Mouse (Mus musculus): ENCODE results near the gene Zfyve1.
A peak's percentile ranks its signal among the peaks of the same experiment; 100 is the strongest.

Zfyve1 gene

DNA sequence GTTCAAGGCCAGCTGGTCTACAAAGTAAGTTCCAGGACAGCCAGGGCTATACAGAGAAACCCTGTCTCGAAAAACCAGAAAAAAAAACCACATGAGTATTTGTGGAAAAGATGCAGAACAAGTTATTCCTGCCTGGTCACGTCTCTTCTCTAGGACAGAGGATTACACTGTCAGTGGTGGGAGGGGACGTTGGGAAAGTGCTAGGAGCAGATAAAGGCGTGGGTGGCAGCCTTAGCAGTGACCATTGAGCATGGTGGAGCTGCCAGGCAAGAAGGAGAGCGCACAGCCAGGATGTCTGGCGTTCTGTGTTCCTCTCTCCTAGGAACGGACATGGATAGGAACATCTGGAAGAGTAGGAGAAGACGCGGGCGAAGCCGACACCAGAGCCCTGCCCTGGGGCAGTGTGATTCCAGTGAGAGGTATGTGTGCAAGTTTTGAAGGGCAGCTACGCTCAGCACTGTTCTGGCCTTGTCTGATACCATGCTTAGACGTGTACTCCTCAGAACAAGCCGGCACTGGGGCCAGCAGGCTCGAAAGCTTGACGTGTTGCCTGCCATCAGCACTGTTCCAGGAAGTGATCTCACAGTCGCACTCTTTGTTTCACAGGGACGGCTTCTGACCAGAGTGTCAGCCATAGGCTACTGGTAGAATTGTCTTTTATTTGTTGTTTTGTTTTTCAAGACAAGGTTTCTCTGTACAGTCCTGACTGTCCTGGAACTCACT is 71.0 kb downstream of the Zfyve1 start:
- DNase-seq (ENCODE audit: inconsistent age in 2 of 2, low spot score in 1 of 2): peak; percentile 31 to 37

DNA sequence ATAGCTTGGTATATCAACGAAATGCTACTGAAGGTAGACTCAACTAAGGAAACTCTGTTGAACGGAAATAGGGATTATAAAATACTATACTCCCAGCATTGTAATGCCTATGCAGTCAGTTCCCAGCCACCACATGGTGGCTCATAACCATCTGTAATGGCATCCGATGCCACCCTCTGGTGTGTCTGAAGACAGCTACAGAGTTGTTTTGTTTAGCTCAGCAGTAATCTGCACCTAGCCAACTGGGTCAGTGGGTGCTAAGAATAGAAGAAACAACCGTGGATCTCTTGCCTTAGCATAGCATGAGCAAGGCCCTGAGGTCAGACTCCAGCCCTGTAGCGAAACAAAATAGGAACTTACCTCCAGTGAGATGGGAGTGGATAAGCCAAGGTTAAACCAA is 72.7 kb downstream of the Zfyve1 start:
- peak in 1 of 2 experiments; percentile 49 for DNase-seq (ENCODE audit: inconsistent age in 2 of 2, low spot score in 1 of 2)

- DNase-seq (ENCODE audit: inconsistent age in 2 of 2, low spot score in 1 of 2): peak; percentile 61 to 69
Measured at GRCm38 (mm10) chr12:83523892-83524291, 73.1 kb downstream of the Zfyve1 start.

- peak; percentile 49 to 81 for DNase-seq (ENCODE audit: inconsistent age in 2 of 2, low spot score in 1 of 2)
Measured at GRCm38 (mm10) chr12:83523056-83523455, 74.0 kb downstream of the Zfyve1 start.

GRCm38 (mm10) chr12:83521083-83521482 is 75.9 kb downstream of the Zfyve1 start:
- peak in 1 of 2 experiments; percentile 25 for DNase-seq (ENCODE audit: inconsistent age in 2 of 2, low spot score in 1 of 2)

- DNase-seq (ENCODE audit: inconsistent age in 2 of 2, low spot score in 1 of 2): peak; percentile 98 to 100
Measured at GRCm38 (mm10) chr12:83520311-83520890, 76.6 kb downstream of the Zfyve1 start, which contains the start of gene Dcaf4. TSS of gene Dcaf4 (plus strand) at chr12:83520466.

GRCm38 (mm10) chr12:83517580-83517979 is 79.4 kb downstream of the Zfyve1 start:
- DNase-seq (ENCODE audit: inconsistent age in 2 of 2, low spot score in 1 of 2): no peak

DNA sequence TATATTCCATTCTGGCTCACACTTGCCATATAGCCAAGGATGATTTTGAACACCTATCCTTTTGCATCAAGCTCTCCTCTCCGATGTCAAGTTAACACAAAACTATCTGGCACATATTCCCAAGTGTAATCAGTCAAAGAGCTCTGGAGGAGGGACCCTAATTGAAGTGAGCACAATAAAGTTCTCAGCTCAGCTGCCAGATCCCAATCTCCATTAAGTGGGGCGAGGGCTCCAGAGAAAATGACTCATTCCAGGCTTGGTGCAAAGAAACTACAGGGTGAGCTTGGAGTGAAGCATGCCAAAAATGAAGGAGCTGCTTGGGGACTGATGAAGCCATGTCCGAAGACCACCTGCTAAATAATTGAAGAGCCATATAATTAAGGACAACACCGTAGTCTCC is 82.8 kb downstream of the Zfyve1 start:
- no peak for DNase-seq (ENCODE audit: inconsistent age in 2 of 2, low spot score in 1 of 2)

GRCm38 (mm10) chr12:83513185-83513584 is 83.8 kb downstream of the Zfyve1 start:
- no peak for DNase-seq (ENCODE audit: inconsistent age in 2 of 2, low spot score in 1 of 2)

- DNase-seq (ENCODE audit: inconsistent age in 2 of 2, low spot score in 1 of 2): no peak
Measured at GRCm38 (mm10) chr12:83512783-83513182, 84.2 kb downstream of the Zfyve1 start.

DNA sequence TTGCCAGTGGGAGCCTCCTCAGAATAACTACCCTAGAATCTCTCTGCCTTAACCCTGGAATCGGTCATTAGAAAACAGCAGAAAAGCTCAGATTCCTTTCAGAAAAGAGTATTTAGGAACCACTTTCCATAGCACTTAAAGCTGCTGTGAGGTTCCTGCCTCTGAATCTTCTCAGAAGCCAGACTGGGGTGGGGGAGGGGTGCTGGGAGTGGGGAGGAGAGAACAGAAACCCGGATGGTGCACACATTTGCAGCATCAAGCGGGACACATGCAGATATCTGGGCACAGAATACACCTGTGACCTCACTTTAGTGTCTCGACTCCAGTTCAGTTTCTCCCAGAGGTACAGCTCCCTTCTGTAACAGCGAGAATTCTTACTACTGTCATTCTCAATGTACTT is 86.4 kb downstream of the Zfyve1 start:
- DNase-seq (ENCODE audit: inconsistent age in 2 of 2, low spot score in 1 of 2): no peak

GRCm38 (mm10) chr12:83506543-83506942 is 90.5 kb downstream of the Zfyve1 start:
- DNase-seq (ENCODE audit: inconsistent age in 2 of 2, low spot score in 1 of 2): no peak

- DNase-seq (ENCODE audit: inconsistent age in 2 of 2, low spot score in 1 of 2): peak; percentile 49 to 91
Measured at GRCm38 (mm10) chr12:83502190-83502589, 94.8 kb downstream of the Zfyve1 start.

GRCm38 (mm10) chr12:83499256-83499655 is 97.8 kb downstream of the Zfyve1 start:
- no peak for DNase-seq (ENCODE audit: inconsistent age in 2 of 2, low spot score in 1 of 2)

DNA sequence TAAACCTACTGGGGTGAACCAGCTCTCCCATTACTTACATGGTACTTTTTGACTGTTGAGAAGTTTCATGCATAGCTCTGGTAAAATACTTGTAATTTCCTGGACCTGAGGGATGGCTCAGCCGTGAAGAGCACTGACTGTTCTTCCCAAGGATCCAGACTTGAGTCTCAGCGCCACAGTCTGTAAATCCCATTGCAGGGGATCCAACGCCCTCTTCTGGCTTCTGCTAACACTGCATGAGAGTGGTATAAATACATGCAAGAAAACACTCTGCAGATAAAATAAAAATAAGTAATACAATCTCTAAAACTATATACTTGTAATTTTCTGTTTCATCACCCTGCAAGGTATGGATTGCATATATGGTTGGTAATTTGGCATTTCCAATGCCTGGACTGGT is 99.1 kb downstream of the Zfyve1 start:
- no peak for DNase-seq (ENCODE audit: inconsistent age in 2 of 2, low spot score in 1 of 2)

GRCm38 (mm10) chr12:83496736-83497135 is 100.3 kb downstream of the Zfyve1 start:
- DNase-seq (ENCODE audit: inconsistent age in 2 of 2, low spot score in 1 of 2): no peak
